Mouse (Mus musculus): ENCODE data around the gene Zfp428.

GRCm38 (mm10) chr7:24512355-24512754 is 5.5 kb downstream of the Zfp428 start, which contains the start of gene AC161166.1:
- TF ChIP-seq TCF12 (IDR thresholded peaks at IDR 0.05; ENCODE audit: low read depth, low read length) (no peak), EP300 (IDR thresholded peaks at IDR 0.05; ENCODE audit: low read length) (no peak), CTCF (conservative IDR thresholded peaks at IDR 0.05 in 1 of 2, IDR thresholded peaks at IDR 0.05 in 1 of 2; ENCODE audit: low read depth in 2 of 2, low read length in 2 of 2) (no peak), ZKSCAN1 (IDR thresholded peaks at IDR 0.05; ENCODE audit: borderline replicate concordance, low read depth, low read length) (no peak), POLR2A (IDR thresholded peaks at IDR 0.05; ENCODE audit: low read depth, low read length) (no peak), MAX (IDR thresholded peaks at IDR 0.05; ENCODE audit: low read length) (no peak), MAZ (IDR thresholded peaks at IDR 0.05; ENCODE audit: low read depth, low read length) (no peak), CHD2 (IDR thresholded peaks at IDR 0.05; ENCODE audit: low read length) (no peak), USF1 (IDR thresholded peaks at IDR 0.05; ENCODE audit: low read depth, low read length) (no peak), PAX5 (IDR thresholded peaks at IDR 0.05; ENCODE audit: low read length) (no peak)
